Mouse (Mus musculus): ENCODE measurements at regions not wholly inside any gene's neighbourhood (a gene's known extent, or its start where the extent isn't known, plus 50 kb on each side); places are given as distances from the start of the nearest gene placed in this dataset.

DNA sequence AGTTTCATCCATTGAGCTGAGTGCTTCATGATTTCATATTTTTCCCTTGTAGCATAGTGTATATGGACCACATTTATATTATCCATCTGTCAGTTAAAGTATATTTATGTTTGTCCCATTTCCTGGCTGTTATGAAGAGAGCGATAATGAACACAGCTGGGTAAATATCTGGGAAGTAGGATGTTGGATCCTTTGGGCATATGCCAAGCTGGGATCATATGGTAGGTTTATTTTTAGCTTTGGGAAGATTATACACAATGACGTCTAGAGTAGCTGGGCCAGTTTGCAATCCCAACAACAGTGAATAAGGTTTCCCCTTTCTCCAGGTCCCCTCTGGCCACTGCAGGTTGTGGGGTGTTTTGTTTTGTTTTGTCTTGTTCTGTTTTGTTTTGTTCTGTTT, 164.5 kb downstream of the Gm765 start:
- Histone ChIP-seq H3K27me3 (replicated peaks) (no peaks in the 10 kb centered on the region), H3K27ac (replicated peaks) (no peak overlapping the region), H3K9me3 (no peaks in the 10 kb centered on the region), H3K4me2 (no peak overlapping the region), H3K36me3 (no peaks in the 10 kb centered on the region), H3K4me1 (peaks cover 6% of the 10 kb centered on the region; the same call in 1 of the 2 replicates), H3K4me3 (no peak overlapping the region), H3K9ac (no peak overlapping the region)
- 10% methylated on average over 2 of the region's 2 CpGs for WGBS
- ATAC-seq (ENCODE audit: extremely low read depth, insufficient number of reproducible peaks, low FRiP score, low TSS enrichment): no peak

DNA sequence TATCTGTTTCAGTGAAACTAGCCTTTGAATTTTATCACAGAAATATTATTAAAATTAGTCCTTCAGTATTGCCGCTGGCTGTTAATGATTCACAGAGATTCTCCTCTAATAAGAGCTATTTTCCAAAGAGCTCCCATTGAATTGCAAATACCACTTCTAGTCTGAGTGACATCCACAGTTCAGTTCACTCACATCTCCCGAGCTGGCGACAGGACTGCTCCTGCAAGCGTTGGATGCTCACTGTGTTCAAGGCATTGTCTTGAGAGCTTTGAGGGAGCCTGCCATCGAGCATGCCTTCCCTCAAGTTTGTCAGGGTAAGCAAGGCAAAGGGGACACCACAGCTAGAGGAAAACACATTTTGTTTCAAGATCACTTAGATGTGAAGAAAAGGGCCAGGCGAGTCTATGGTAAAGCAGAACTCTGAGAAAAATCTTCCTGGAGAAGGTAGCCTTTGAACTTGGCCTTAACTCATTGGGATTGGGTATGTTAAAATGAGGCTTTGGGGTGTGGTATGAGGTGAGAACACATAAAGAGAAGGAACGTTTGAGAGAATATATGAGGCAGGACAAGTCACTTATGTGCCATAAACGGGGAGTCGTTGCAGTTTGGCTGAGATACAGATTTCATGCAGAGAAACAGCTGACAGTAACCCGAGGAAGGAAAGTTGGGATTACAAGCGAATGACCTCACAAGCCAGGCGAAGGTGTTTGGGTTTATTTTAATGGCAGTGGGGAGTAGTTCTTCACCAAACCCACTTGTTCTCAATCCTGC, 193.3 kb downstream of the Gm765 start:
- Histone ChIP-seq H3K4me3 (no peak overlapping the region), H3K4me1 (no peaks in the 10 kb centered on the region), H3K27me3 (replicated peaks) (no peaks in the 10 kb centered on the region), H3K9ac (no peak overlapping the region), H3K27ac (replicated peaks) (no peak overlapping the region), H3K36me3 (no peaks in the 10 kb centered on the region), H3K9me3 (no peaks in the 10 kb centered on the region), H3K4me2 (no peak overlapping the region)
- 70% methylated on average over 12 of the region's 12 CpGs for WGBS
- ATAC-seq (ENCODE audit: extremely low read depth, insufficient number of reproducible peaks, low FRiP score, low TSS enrichment): no peak

DNA sequence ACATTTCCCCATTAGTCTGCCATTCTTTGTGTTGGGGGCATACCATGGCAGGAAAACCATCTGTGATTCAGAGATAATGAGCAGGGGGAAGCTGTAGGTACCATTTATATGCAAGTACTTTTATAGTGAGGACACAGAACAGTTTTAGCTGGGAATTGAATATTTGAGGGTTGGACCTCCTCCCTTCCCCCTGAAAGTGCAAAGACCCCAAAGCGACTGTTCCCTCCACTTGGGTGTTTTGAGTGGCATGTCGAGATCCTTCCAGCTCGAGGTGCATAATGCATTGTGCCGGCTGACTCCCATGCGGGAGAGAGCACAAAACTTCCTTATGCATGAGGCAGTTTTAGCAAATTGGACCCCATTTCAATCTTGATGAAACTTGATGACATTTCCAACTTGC, 194.7 kb downstream of the Gm765 start:
- ATAC-seq (ENCODE audit: extremely low read depth, insufficient number of reproducible peaks, low FRiP score, low TSS enrichment): no peak
- 76% methylated on average over 5 of the region's 5 CpGs for WGBS
- Histone ChIP-seq H3K4me3 (no peak overlapping the region), H3K9ac (no peak overlapping the region), H3K36me3 (no peaks in the 10 kb centered on the region), H3K9me3 (no peaks in the 10 kb centered on the region), H3K4me2 (no peak overlapping the region), H3K27ac (replicated peaks) (no peak overlapping the region), H3K27me3 (replicated peaks) (no peaks in the 10 kb centered on the region), H3K4me1 (no peaks in the 10 kb centered on the region)

DNA sequence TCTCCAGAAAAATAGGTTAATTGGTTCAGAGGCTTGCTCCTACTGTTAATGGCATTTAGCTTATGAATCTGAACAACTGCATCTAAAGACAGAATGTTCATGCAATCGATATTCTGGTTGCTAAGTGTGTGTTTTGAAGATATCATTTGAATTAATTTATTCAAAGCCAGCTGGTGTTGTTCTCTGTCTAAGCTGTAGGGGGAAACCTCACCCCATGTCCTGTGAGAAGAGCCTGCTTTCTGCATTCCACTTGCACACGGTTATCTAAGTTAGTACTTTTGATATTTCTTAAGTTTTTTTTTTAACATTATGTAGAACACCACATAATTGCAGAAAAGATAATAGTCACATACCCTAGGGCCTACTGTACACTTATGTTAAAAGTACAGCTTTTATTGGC, 209.6 kb downstream of the Gm765 start:
- no peak overlapping the region for H3K27ac ChIP-seq (replicated peaks)
- H3K36me3 ChIP-seq: no peaks in the 10 kb centered on the region
- H3K4me2 ChIP-seq: no peak overlapping the region
- H3K9me3 ChIP-seq: no peaks in the 10 kb centered on the region
- no peaks in the 10 kb centered on the region for H3K4me1 ChIP-seq
- H3K27me3 ChIP-seq (replicated peaks): 0 out of 2 replicates have a peak, but pooled peaks cover 5% of the 10 kb centered on the region
- H3K9ac ChIP-seq: no peak overlapping the region
- 23% methylated on average over 2 of the region's 2 CpGs for WGBS
- no peak for ATAC-seq (ENCODE audit: extremely low read depth, insufficient number of reproducible peaks, low FRiP score, low TSS enrichment)
- no peak overlapping the region for H3K4me3 ChIP-seq

DNA sequence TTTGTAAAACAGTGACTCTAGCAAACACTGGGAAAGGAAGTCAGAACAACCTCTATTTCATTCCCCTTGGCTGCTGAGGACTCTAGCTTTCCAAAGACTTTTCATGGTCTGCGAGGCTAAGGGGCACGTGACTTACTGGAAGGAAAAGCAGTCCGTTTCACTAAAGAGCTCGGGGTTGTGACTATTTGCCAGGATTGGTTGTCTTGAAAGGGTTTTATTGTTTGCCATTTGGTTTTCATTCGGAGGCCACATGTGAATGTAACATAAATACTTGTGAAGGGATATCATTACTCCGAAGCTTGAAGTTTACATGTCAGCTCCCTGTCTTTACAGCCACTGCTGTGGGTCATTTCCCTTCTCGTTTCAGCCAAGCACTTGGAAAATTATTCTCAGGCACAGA, 217.1 kb downstream of the Gm765 start:
- no peaks in the 10 kb centered on the region for H3K36me3 ChIP-seq
- H3K4me1 ChIP-seq: no peaks in the 10 kb centered on the region
- H3K9ac ChIP-seq: no peak overlapping the region
- H3K27me3 ChIP-seq (replicated peaks): 0 out of 2 replicates have a peak, but pooled peaks cover 1% of the 10 kb centered on the region
- no peak overlapping the region for H3K4me3 ChIP-seq
- H3K27ac ChIP-seq (replicated peaks): no peak overlapping the region
- ATAC-seq (ENCODE audit: extremely low read depth, insufficient number of reproducible peaks, low FRiP score, low TSS enrichment): no peak
- no peaks in the 10 kb centered on the region for H3K9me3 ChIP-seq
- no peak overlapping the region for H3K4me2 ChIP-seq
- 72% methylated on average over 7 of the region's 7 CpGs for WGBS

DNA sequence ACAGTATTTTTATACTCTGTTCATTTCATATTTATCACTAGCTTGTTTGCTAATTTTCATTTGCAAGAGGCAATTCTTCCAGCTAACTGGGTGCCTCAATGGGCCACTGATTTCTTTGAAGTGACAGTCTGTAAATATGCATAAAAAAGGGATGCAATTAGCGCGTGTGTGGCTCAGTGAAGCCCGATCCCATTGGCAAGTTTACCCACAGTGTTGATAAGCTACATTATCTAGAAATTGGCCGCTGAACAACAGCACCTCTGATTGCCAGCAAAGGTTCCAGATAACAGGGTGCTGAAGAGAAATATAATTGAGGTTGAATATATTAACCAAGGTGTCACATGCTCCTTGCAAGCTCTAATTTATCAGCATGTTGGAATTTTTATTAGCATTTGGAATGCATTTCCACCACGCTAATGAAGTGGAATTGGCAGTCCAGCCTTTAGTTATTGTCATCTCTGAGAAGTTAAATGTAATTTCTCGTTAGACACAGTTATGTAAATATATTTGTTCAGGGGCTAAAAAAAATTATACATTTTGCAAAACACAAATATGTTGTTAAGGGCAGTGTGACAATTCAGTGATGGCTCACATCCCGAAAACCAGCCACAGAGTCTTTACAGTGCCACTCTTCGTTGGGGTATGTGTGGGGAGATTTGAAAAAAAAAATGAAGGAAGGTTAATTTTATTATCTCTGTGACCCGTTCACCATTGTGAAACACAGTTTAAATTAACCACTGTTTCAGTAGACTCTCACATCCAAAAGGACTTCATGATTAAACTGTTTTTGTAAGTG, 224.0 kb downstream of the Gm765 start:
- Histone ChIP-seq H3K4me1 (peaks cover 18% of the 10 kb centered on the region), H3K36me3 (no peaks in the 10 kb centered on the region), H3K9me3 (no peaks in the 10 kb centered on the region), H3K27me3 (replicated peaks) (no peaks in the 10 kb centered on the region), H3K27ac (replicated peaks) (no peak overlapping the region), H3K4me3 (no peak overlapping the region), H3K4me2 (no peak overlapping the region), H3K9ac (no peak overlapping the region)
- WGBS: 46% methylated on average over 9 of the region's 9 CpGs
- no peak for ATAC-seq (ENCODE audit: extremely low read depth, insufficient number of reproducible peaks, low FRiP score, low TSS enrichment)

DNA sequence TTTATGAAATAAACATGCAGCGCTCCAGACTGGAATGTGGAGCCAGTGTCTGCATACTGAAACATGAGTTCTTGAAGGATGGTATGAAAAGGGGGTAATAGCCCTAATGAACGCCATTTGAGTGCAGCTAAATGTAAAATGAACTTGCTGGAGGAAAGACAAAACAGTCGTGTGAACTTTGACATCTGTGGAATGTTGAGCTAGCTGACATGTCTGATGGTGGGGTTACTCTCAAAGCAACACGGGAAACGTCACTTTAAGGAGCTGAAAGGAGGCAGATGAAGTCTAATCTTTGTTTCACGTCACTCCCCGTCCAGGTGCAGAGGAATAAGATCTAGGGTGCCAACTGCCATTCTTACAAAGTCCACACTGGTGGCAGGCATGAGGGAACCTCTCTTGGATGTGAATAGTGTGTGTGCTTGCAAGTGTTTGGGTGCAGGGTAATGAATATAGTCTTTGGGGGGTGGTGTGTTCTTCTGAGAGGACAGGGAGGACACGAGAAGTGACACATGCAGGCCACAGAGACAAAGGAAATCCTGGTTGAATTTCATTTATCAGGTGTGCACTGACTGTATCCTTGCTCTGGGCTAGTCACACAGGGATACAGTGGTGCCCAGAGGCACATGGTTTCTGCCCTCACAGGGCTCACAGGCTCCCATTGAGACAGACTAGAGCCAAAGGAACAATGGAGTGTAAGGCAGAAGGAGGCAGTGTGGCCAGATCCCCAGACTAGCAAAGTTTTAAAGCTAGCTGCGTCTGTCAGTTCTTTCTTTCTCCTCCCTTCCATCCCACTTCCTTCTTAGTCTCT, 228.0 kb downstream of the Gm765 start:
- peak overlapping the region; percentile 39; the same call in 1 of the 2 replicates for H3K27ac ChIP-seq (replicated peaks)
- WGBS: 23% methylated on average over 9 of the region's 9 CpGs
- H3K36me3 ChIP-seq: no peaks in the 10 kb centered on the region
- no peak overlapping the region for H3K4me3 ChIP-seq
- no peak overlapping the region for H3K9ac ChIP-seq
- no peaks in the 10 kb centered on the region for H3K9me3 ChIP-seq
- H3K27me3 ChIP-seq (replicated peaks): no peaks in the 10 kb centered on the region
- no peak for ATAC-seq (ENCODE audit: extremely low read depth, insufficient number of reproducible peaks, low FRiP score, low TSS enrichment)
- peaks cover 19% of the 10 kb centered on the region for H3K4me1 ChIP-seq
- peak overlapping the region; percentile 58; the same call in 1 of the 2 replicates for H3K4me2 ChIP-seq

DNA sequence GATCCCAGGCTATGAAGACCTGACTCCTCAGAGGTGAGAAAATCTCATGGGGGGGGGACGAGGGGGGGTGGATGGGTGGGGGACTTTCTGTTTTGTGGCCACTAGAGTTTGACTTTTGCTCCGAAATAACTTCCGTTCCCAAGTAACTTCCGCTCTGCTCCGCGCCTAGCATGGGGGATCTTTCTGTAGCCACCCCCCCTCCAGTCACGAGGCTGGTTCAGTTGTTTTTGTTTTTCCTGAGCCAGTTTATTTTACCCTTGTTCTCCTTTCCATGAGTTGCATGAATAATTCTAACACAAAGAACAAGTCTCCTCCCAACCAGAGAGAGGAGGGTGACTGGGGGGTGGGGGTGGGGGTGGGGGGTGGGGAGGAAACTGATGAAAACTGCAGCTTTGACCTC, 228.8 kb downstream of the Gm765 start:
- H3K36me3 ChIP-seq: no peaks in the 10 kb centered on the region
- 37% methylated on average over 7 of the region's 7 CpGs for WGBS
- H3K4me2 ChIP-seq: peak overlapping the region; percentile 58
- H3K27ac ChIP-seq (replicated peaks): no peak overlapping the region
- peak overlapping the region; percentile 25 for H3K4me3 ChIP-seq
- no peaks in the 10 kb centered on the region for H3K27me3 ChIP-seq (replicated peaks)
- no peak for ATAC-seq (ENCODE audit: extremely low read depth, insufficient number of reproducible peaks, low FRiP score, low TSS enrichment)
- H3K4me1 ChIP-seq: peaks cover 18% of the 10 kb centered on the region
- no peaks in the 10 kb centered on the region for H3K9me3 ChIP-seq
- H3K9ac ChIP-seq: no peak overlapping the region

DNA sequence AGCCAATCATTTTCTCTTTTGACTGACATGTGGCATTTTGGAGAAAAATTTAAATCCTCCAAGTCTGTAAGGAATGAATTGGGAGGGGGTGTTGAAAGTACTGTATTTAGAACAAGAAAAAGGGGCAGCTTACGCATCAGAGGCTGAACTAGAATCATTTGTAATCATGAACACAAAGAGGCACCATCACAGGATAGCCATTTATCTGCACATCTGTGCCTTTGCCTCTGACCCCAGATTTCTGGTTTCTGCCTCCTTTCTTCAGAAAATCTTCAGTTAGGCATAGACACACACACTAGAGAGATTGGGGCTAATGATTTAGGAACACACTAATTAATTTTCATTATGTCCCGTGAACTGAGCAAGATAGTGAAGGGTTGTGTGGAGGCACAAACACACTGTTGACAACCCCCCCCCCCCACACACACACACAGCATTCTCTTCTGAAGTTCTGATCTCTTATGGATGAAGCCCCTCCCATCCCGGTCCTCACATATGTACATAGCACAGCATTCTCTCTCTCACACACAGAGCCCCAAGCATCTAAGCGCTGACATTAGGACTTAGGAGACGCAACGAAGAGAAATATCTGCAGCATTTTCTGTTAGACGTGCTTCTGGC, 229.9 kb downstream of the Gm765 start:
- no peaks in the 10 kb centered on the region for H3K36me3 ChIP-seq
- ATAC-seq (ENCODE audit: extremely low read depth, insufficient number of reproducible peaks, low FRiP score, low TSS enrichment): no peak
- no peaks in the 10 kb centered on the region for H3K9me3 ChIP-seq
- no peak overlapping the region for H3K9ac ChIP-seq
- H3K4me2 ChIP-seq: no peak overlapping the region
- H3K27ac ChIP-seq (replicated peaks): no peak overlapping the region
- H3K27me3 ChIP-seq (replicated peaks): no peaks in the 10 kb centered on the region
- no peak overlapping the region for H3K4me3 ChIP-seq
- WGBS: 71% methylated on average over 7 of the region's 7 CpGs
- peaks cover 13% of the 10 kb centered on the region for H3K4me1 ChIP-seq

DNA sequence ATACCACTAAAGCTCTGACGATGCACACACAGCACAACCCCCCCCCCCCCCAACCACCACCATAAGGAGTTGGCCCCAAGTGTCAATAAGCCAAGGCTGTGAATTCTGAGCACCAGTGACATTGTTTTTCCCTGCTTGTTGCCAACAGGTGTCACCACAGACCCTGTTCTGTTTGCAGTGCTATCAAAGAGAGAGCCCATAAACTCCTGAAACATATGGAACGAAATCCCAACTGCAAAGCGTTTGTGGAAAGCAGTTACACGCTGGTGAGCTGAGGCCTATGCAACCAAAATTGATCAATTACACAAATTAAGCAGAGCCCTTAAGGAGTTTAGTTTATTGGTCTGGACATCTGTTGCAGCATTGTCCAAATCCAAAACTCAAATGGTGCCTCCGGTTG, 235.4 kb downstream of the Gm765 start:
- Histone ChIP-seq H3K4me2 (no peak overlapping the region), H3K4me3 (no peak overlapping the region), H3K27ac (replicated peaks) (no peak overlapping the region), H3K9me3 (no peaks in the 10 kb centered on the region), H3K9ac (no peak overlapping the region), H3K36me3 (no peaks in the 10 kb centered on the region), H3K4me1 (peaks cover 6% of the 10 kb centered on the region; the same call in 1 of the 2 replicates), H3K27me3 (replicated peaks) (peaks cover 3% of the 10 kb centered on the region; the same call in 1 of the 2 replicates)
- no peak for ATAC-seq (ENCODE audit: extremely low read depth, insufficient number of reproducible peaks, low FRiP score, low TSS enrichment)
- 75% methylated on average over 5 of the region's 5 CpGs for WGBS
